Mouse (Mus musculus): Measurements from ENCODE around the gene Klf12.

DNA sequence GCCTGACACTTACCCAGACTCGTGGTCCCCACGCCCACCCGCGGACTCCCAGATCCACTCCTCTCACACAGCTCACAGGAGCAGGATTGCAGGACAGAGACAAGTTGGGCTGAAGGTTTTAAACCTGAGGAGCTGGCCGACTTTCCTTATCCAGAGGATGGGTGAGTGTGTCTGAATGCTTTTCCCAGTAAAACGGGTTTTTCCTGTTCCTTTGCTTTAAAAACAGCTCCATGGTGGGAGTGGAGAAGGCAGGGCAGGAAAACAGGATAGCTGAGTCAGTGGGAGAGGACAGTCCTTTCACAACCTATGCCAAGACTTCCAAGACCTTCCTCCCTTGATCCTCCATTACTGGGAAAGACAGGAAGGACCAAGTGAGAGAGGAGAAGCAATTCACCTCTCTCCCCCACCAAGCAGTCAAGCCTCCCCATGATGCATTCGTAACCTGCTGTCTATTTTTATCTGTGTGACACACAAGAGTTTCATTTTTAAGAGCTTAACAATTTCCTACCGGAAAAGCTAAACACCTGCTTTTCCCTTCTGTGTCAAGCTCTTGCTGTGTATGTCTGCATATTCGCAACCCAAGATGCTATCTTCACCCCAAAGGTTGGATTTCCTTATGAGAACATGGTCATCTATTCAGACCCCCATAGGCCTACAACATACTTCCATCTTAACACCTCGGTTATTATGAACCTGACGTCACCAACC lies 94.8 kb downstream of the Klf12 start:
- TF ChIP-seq CTCF (IDR thresholded peaks at IDR 0.05; ENCODE audit: low read depth) (no peak), EP300 (IDR thresholded peaks at IDR 0.05; ENCODE audit: low read depth) (no peak)
